Mouse (Mus musculus) right cerebral cortex, postnatal 36 days (tissue): ENCODE measurements around the gene Ankrd2.
A peak's percentile ranks its signal among the peaks of the same experiment; 100 is the strongest.

Source experiments
- DNase-seq, 2 experiments: peaks; one replicate each; pipeline ENCODE4 v3.0.0; 2022; ENCODE audit warnings: low spot score in 2 of 2, mixed read lengths in 1 of 2

Gene Ankrd2

GRCm38 (mm10) chr19:42035456-42036248 lies at the start of gene Ankrd2:
Ankrd2 (plus strand) TSS chr19:42036000.
- DNase-seq = peak; percentile 64 to 65

GRCm38 (mm10) chr19:41987206-41987605 lies 48.6 kb upstream of the Ankrd2 start:
- DNase-seq = no peak

- no peak for DNase-seq
These were observed 46.0 kb upstream of the Ankrd2 start for GRCm38 (mm10) chr19:41989810-41990209.

GRCm38 (mm10) chr19:41991926-41992477 lies 43.8 kb upstream of the Ankrd2 start:
- DNase-seq = no peak

GRCm38 (mm10) chr19:41992971-41993370 lies 42.8 kb upstream of the Ankrd2 start:
- no peak for DNase-seq

GRCm38 (mm10) chr19:41993484-41993883 lies 42.3 kb upstream of the Ankrd2 start:
- peak; percentile 77 to 83 for DNase-seq

GRCm38 (mm10) chr19:41994023-41994422 lies 41.8 kb upstream of the Ankrd2 start:
- no peak for DNase-seq

GRCm38 (mm10) chr19:41995483-41995882 lies 40.3 kb upstream of the Ankrd2 start:
- no peak for DNase-seq

- DNase-seq = no peak
These were observed 38.7 kb upstream of the Ankrd2 start for GRCm38 (mm10) chr19:41997090-41997489.

- DNase-seq = no peak
These were observed 36.8 kb upstream of the Ankrd2 start for GRCm38 (mm10) chr19:41998770-41999548.

GRCm38 (mm10) chr19:41999688-42000283 lies 36.0 kb upstream of the Ankrd2 start:
- no peak for DNase-seq

GRCm38 (mm10) chr19:42000446-42000958 lies 35.3 kb upstream of the Ankrd2 start:
- no peak for DNase-seq

- no peak for DNase-seq
These were observed 34.4 kb upstream of the Ankrd2 start for GRCm38 (mm10) chr19:42001253-42001980.

- no peak for DNase-seq
These were observed 31.5 kb upstream of the Ankrd2 start for GRCm38 (mm10) chr19:42004258-42004657.

GRCm38 (mm10) chr19:42005616-42006015 lies 30.2 kb upstream of the Ankrd2 start:
- DNase-seq = no peak

- DNase-seq = no peak
These were observed 29.2 kb upstream of the Ankrd2 start for GRCm38 (mm10) chr19:42006568-42006967.

- no peak for DNase-seq
These were observed 27.2 kb upstream of the Ankrd2 start for GRCm38 (mm10) chr19:42008586-42008985.

GRCm38 (mm10) chr19:42009067-42009466 lies 26.7 kb upstream of the Ankrd2 start:
- no peak for DNase-seq

GRCm38 (mm10) chr19:42010436-42010835 lies 25.4 kb upstream of the Ankrd2 start:
- no peak for DNase-seq

GRCm38 (mm10) chr19:42011123-42011522 lies 24.7 kb upstream of the Ankrd2 start:
- DNase-seq = no peak

- no peak for DNase-seq
These were observed 21.5 kb upstream of the Ankrd2 start for GRCm38 (mm10) chr19:42014231-42014825.
